Mouse (Mus musculus) G1E (cell line): ENCODE data around the gene Gramd1b. TPM values are rescaled to one million over a fixed set of nuclear protein-coding genes. Genes with fewer than 3 reads are reported as not detected.

Experiments used
- ATAC-seq: 2 replicates; pipeline ENCODE4 v1.8.0; 2016; ENCODE audit warnings: mild to moderate bottlenecking; ENCODE audit not compliant: insufficient number of reproducible peaks, poor library complexity, low FRiP score, severe bottlenecking; ENCODE audit errors: extremely low read depth
- DNase-seq: peaks from one replicate; pipeline ENCODE4 v3.0.0; 2012; ENCODE audit warnings: low spot score
- H3K27me3 ChIP-seq: 2 replicates; pipeline ENCODE4 v1.6.1; 2012; ENCODE audit warnings: mild to moderate bottlenecking, low read length, inconsistent platforms; ENCODE audit not compliant: insufficient read depth
- H3K36me3 ChIP-seq: replicated peaks from 2 replicates; pipeline ENCODE3; 2012; ENCODE audit warnings: mild to moderate bottlenecking, inconsistent platforms
- H3K4me1 ChIP-seq: 2 replicates; pipeline ENCODE4 v1.6.1; 2012; ENCODE audit warnings: low read depth, low read length, inconsistent platforms, mixed read lengths; ENCODE audit not compliant: insufficient read depth
- H3K4me3 ChIP-seq: 2 replicates; pipeline ENCODE4 v1.5.1; 2012; ENCODE audit warnings: low read depth, mild to moderate bottlenecking, inconsistent platforms, low read length, moderate library complexity, mixed read lengths
- H3K9me3 ChIP-seq: replicated peaks from 2 replicates; pipeline ENCODE4 v1.6.1; 2012; ENCODE audit warnings: inconsistent platforms
- CTCF ChIP-seq: IDR thresholded peaks from 2 replicates; pipeline ENCODE4 v1.5.1; 2012; ENCODE audit warnings: low read depth, low read length, inconsistent platforms, mixed read lengths
- GATA1 ChIP-seq: IDR thresholded peaks from 2 replicates; pipeline ENCODE4 v1.6.1; 2012; ENCODE audit warnings: borderline replicate concordance, low read length, inconsistent platforms, mixed read lengths
- GATA2 ChIP-seq: IDR thresholded peaks from 2 replicates; pipeline ENCODE4 v1.6.1; 2012; ENCODE audit warnings: low read depth, low read length, inconsistent platforms, borderline replicate concordance
- POLR2AphosphoS5 ChIP-seq: IDR thresholded peaks from 2 replicates; pipeline ENCODE4 v1.6.1; 2012; ENCODE audit warnings: low read depth, low read length, inconsistent platforms; ENCODE audit not compliant: insufficient replicate concordance
- TAL1 ChIP-seq: conservative IDR thresholded peaks from 2 replicates; pipeline ENCODE4 v1.6.1; 2012; ENCODE audit warnings: low read depth, low read length, inconsistent platforms, mixed read lengths
- polyA plus RNA-seq: library from polyadenylated mRNA; stranded (reverse); fragments of >175 nt; gene quantifications from 2 replicates; pipeline ENCODE4 v1.2.3, GENCODE M21; 2012
- total RNA-seq, 2 experiments: library from RNA; stranded (forward) in 1 of 2; stranded (reverse) in 1 of 2; fragments of 200-1000 nt in 1 of 2; fragments of >200 nt in 1 of 2; fragmentation: Nextera tagmentation in 1 of 2; gene quantifications; 2 replicates each; pipeline ENCODE4 v1.2.3; 2014 to 2017

Gramd1b gene
- total and polyA plus RNA-seq, 3 experiments, result 1.3 to 2.1 TPM; not detected in 1

DNA sequence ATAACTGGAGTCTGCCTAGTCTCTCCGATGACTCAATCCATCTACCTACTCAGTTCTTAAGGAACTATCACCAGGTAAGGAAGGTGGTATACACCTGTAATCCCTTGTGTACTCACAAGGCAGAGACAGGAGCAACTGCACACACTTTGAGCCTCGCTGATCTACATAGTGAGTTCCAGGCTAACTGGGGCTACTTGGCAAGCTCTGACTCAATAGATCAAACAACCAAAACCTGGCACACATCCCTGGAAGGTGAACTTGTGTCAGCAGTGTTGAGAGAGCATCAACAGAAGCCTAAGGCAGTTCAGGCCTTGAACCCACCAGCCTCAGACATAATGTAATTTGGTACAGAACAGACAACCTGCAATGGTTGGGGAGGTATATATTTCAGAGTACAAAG is 135.0 kb downstream of the Gramd1b start:
- H3K36me3 ChIP-seq, result no peaks in the 10 kb centered on the region
- ATAC-seq, result no peak
- H3K27me3 ChIP-seq, result no peaks in the 10 kb centered on the region; the same call in 1 of the 2 replicates
- no peak for DNase-seq
- H3K4me1 ChIP-seq, result no peaks in the 10 kb centered on the region
- TF ChIP-seq GATA1, result no peak
- no peak for TF ChIP-seq TAL1
- TF ChIP-seq CTCF, result no peak
- TF ChIP-seq GATA2, result no peak
- TF ChIP-seq POLR2AphosphoS5, result no peak
- peaks cover 22% of the 10 kb centered on the region for H3K9me3 ChIP-seq
- no peak overlapping the region for H3K4me3 ChIP-seq

DNA sequence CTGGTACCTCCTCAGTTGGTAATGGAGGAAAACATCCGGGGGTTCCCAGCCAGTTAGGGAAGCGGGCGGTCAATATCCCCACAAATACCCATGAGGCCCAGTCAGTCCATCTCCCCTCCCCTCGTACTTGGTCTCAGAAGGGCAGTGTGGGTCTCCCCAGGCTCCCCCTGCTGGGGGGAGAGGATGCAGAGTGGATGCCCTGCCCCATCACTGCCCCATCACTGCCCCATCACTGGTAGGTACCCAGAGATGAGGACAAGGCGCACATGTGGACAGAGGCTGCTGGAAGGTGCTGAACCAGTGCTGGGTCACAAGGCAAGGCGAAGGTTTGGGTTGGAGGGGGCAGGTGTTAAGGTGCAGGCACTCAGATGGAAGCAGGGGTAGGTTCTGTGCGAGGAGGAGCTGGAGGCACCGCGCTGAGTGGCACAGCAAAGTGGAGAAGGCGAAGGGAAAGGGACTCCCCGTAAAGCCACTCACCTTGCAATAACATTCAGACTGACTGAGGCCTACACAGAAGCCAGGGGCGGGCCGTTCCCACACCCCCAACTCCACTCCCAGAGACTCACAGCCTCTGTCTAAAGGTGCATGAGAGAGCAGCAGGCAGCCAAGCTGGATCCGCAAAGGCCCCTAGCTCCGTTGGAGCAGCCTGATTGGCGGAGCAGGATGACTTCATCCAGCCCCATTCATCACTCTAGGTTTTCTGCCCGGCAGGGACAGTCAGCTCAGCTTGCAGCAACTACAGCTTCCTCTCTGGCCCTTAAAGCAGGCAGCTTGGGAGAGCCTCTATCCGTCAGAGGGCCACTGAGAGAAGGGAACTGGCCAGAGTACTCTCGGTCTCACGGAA is 139.1 kb downstream of the Gramd1b start:
- peaks cover 29% of the 10 kb centered on the region for H3K9me3 ChIP-seq
- no peaks in the 10 kb centered on the region for H3K36me3 ChIP-seq
- no peak for ATAC-seq
- TF ChIP-seq GATA2, result no peak
- TF ChIP-seq GATA1, result no peak
- TF ChIP-seq POLR2AphosphoS5, result no peak
- TF ChIP-seq TAL1, result no peak
- no peak for TF ChIP-seq CTCF
- no peaks in the 10 kb centered on the region for H3K27me3 ChIP-seq
- no peaks in the 10 kb centered on the region for H3K4me1 ChIP-seq
- no peak for DNase-seq
- 0 out of 2 replicates have a peak overlapping the region, but pooled peaks have one; percentile 7 for H3K4me3 ChIP-seq

DNA sequence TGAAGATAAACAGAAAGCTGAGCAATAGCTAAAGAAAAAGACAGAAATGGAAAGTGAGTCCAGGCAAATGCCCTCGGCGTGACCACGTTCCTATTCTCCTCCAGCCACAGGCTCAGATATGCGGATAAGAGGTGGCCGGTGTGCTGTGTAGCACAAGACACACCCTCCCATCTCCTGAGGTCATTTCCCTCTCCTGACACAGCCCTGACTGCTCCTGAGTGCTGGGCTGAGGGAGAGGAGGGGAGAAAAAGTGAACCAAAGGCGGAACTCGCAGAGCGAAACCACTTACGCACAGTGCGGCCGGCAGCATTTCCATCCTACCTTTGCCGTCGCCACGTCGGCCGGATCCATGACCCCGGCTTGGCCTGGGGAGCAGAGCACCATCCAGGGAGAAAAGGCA is 139.8 kb downstream of the Gramd1b start:
- no peaks in the 10 kb centered on the region for H3K27me3 ChIP-seq
- no peaks in the 10 kb centered on the region for H3K4me1 ChIP-seq
- peaks cover 29% of the 10 kb centered on the region for H3K9me3 ChIP-seq
- DNase-seq (no peak), ATAC-seq (no peak)
- H3K36me3 ChIP-seq, result no peaks in the 10 kb centered on the region
- TF ChIP-seq CTCF (no peak), GATA2 (no peak), POLR2AphosphoS5 (no peak), GATA1 (no peak), TAL1 (no peak)
- no peak overlapping the region for H3K4me3 ChIP-seq

GRCm38 (mm10) chr9:40390904-40391303 is 140.3 kb downstream of the Gramd1b start:
- ATAC-seq (no peak), DNase-seq (no peak)
- no peaks in the 10 kb centered on the region for H3K27me3 ChIP-seq
- no peaks in the 10 kb centered on the region for H3K4me1 ChIP-seq
- no peak overlapping the region for H3K4me3 ChIP-seq
- H3K9me3 ChIP-seq, result peaks cover 29% of the 10 kb centered on the region
- TF ChIP-seq GATA1, result no peak
- no peak for TF ChIP-seq TAL1
- no peaks in the 10 kb centered on the region for H3K36me3 ChIP-seq

- ATAC-seq (no peak), DNase-seq (no peak)
- no peak overlapping the region for H3K4me3 ChIP-seq
- no peak for TF ChIP-seq GATA2
- no peak for TF ChIP-seq TAL1
- TF ChIP-seq POLR2AphosphoS5, result no peak
- no peak for TF ChIP-seq CTCF
- TF ChIP-seq GATA1, result no peak
- peaks cover 29% of the 10 kb centered on the region for H3K9me3 ChIP-seq
- no peaks in the 10 kb centered on the region for H3K4me1 ChIP-seq
- no peaks in the 10 kb centered on the region for H3K27me3 ChIP-seq
- no peaks in the 10 kb centered on the region for H3K36me3 ChIP-seq
Measured at GRCm38 (mm10) chr9:40390396-40390760, 140.8 kb downstream of the Gramd1b start.

DNA sequence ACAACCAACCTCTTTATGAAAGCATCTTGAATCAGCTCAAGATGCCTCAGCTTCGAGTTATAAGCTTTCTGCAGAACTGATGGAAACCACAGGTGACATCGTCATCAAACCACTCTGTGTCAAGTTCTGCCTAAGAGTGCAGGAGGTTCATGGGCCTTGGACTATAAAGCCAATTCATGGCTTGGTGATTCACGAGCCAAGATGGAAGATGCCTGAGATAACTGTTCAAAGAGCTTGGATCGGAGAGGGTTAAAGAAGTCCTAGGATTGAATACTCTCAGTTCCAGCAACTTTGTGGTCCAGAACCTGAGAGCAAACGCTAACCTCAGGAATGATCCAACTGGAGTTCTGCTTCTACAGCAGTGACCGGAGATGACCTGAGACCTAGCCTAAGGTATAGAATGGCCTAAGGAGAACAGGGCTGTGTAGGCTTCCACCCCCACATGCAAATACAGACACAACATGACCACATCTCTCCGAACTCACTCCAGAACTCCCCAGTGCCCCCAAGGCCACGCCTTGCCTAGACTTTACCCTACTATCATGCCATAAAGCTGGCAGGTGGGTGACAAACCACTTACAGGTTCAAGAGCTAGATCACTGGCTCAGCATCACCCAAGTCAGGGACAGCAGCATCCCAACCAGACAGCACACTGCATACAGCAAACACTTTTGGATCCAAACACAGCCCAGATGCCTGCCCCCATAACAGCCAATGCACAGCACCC is 141.4 kb downstream of the Gramd1b start:
- H3K27me3 ChIP-seq, result no peaks in the 10 kb centered on the region
- no peaks in the 10 kb centered on the region for H3K4me1 ChIP-seq
- no peak overlapping the region for H3K4me3 ChIP-seq
- peaks cover 29% of the 10 kb centered on the region for H3K9me3 ChIP-seq
- TF ChIP-seq CTCF (no peak), POLR2AphosphoS5 (no peak), GATA2 (no peak), TAL1 (no peak), GATA1 (no peak)
- ATAC-seq (no peak), DNase-seq (no peak)
- H3K36me3 ChIP-seq, result no peaks in the 10 kb centered on the region
